Mouse (Mus musculus): ENCODE results near the gene Thbs4. TPM values are rescaled to one million over a fixed set of nuclear protein-coding genes. Genes with fewer than 3 reads are reported as not detected.

Gene Thbs4
- polyA plus RNA-seq, 2 experiments: 38.3 to 59.9 TPM

DNA sequence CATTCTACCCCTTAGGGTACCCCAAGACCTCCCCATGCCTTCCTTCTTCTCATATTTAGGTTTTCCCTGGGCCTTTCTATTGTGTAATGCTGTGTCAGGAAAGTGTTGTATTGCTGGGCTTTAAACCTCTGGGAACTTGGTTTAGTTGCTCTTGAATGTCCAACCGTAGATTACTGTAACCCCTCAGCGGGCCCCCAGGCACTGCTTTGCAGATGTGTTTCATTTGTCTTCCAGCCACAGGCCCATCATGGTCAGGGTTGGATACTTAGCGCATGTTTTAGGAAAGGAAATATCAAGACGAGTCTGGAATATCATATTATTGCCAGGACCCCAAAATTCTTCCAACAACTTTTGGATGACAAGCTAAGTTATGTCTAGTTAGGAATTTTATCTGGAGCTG lies 73.6 kb downstream of the Thbs4 start:
- ATAC-seq (ENCODE audit: low FRiP score, low read depth): no peak
- Histone ChIP-seq H3K4me2 (replicated peaks; ENCODE audit: low read depth, low read length, severe bottlenecking) (no peak overlapping the region), H3K9me3 (ENCODE audit: control insufficient read depth, low read length) (no peaks in the 10 kb centered on the region), H3K36me3 (ENCODE audit: control insufficient read depth, insufficient read depth, low read length) (no peaks in the 10 kb centered on the region), H3K27me3 (ENCODE audit: control insufficient read depth, insufficient read depth, low read length) (no peaks in the 10 kb centered on the region), H3K4me3 (replicated peaks; ENCODE audit: low read length) (no peak overlapping the region), H3K4me1 (ENCODE audit: control insufficient read depth, insufficient read depth, low read length) (no peaks in the 10 kb centered on the region), H3K27ac (replicated peaks; ENCODE audit: low read depth, low read length) (no peak overlapping the region), H3K9ac (ENCODE audit: low read depth, low read length, severe bottlenecking) (no peak overlapping the region)
- no peak for TF ChIP-seq POLR2A (IDR thresholded peaks at IDR 0.05; ENCODE audit: borderline replicate concordance, extremely low read depth, insufficient read depth, insufficient read length)
- no peak for DNase-seq (ENCODE audit: low spot score)
- 65% methylated on average over 4 of the region's 4 CpGs for WGBS

GRCm38 (mm10) chr13:92717851-92718665 lies 76.6 kb downstream of the Thbs4 start:
- no peak overlapping the region for H3K4me2 ChIP-seq (replicated peaks; ENCODE audit: low read depth, low read length, severe bottlenecking)
- TF ChIP-seq POLR2A (IDR thresholded peaks at IDR 0.05; ENCODE audit: borderline replicate concordance, extremely low read depth, insufficient read depth, insufficient read length): no peak
- ATAC-seq (ENCODE audit: low FRiP score, low read depth): no peak

GRCm38 (mm10) chr13:92712619-92713018 lies 82.0 kb downstream of the Thbs4 start:
- Histone ChIP-seq H3K4me1 (ENCODE audit: control insufficient read depth, insufficient read depth, low read length) (no peaks in the 10 kb centered on the region), H3K4me2 (replicated peaks; ENCODE audit: low read depth, low read length, severe bottlenecking) (no peak overlapping the region), H3K4me3 (replicated peaks; ENCODE audit: low read length) (no peak overlapping the region), H3K36me3 (ENCODE audit: control insufficient read depth, insufficient read depth, low read length) (no peaks in the 10 kb centered on the region), H3K27me3 (ENCODE audit: control insufficient read depth, insufficient read depth, low read length) (no peaks in the 10 kb centered on the region), H3K9me3 (ENCODE audit: control insufficient read depth, low read length) (no peaks in the 10 kb centered on the region), H3K27ac (replicated peaks; ENCODE audit: low read depth, low read length) (no peak overlapping the region), H3K9ac (ENCODE audit: low read depth, low read length, severe bottlenecking) (no peak overlapping the region)
- ATAC-seq (ENCODE audit: low FRiP score, low read depth) (no peak), DNase-seq (ENCODE audit: low spot score) (no peak)
- no peak for TF ChIP-seq POLR2A (IDR thresholded peaks at IDR 0.05; ENCODE audit: borderline replicate concordance, extremely low read depth, insufficient read depth, insufficient read length)
- 88% methylated on average over 4 of the region's 4 CpGs for WGBS

More at GRCm38 (mm10) chr13:92717851-92718665, 76.6 kb downstream of the Thbs4 start:
- H3K27ac ChIP-seq (replicated peaks; ENCODE audit: low read depth, low read length): no peak overlapping the region
- H3K9me3 ChIP-seq (ENCODE audit: control insufficient read depth, low read length): no peaks in the 10 kb centered on the region
- no peaks in the 10 kb centered on the region for H3K4me1 ChIP-seq (ENCODE audit: control insufficient read depth, insufficient read depth, low read length)
- WGBS: 89% methylated on average over 3 of the region's 3 CpGs
- H3K36me3 ChIP-seq (ENCODE audit: control insufficient read depth, insufficient read depth, low read length): no peaks in the 10 kb centered on the region
- no peak overlapping the region for H3K9ac ChIP-seq (ENCODE audit: low read depth, low read length, severe bottlenecking)
- H3K27me3 ChIP-seq (ENCODE audit: control insufficient read depth, insufficient read depth, low read length): no peaks in the 10 kb centered on the region
- no peak overlapping the region for H3K4me3 ChIP-seq (replicated peaks; ENCODE audit: low read length)
- DNase-seq (ENCODE audit: low spot score): no peak

GRCm38 (mm10) chr13:92711821-92712220 lies 82.8 kb downstream of the Thbs4 start:
- no peak for DNase-seq (ENCODE audit: low spot score)
- no peak for ATAC-seq (ENCODE audit: low FRiP score, low read depth)

DNA sequence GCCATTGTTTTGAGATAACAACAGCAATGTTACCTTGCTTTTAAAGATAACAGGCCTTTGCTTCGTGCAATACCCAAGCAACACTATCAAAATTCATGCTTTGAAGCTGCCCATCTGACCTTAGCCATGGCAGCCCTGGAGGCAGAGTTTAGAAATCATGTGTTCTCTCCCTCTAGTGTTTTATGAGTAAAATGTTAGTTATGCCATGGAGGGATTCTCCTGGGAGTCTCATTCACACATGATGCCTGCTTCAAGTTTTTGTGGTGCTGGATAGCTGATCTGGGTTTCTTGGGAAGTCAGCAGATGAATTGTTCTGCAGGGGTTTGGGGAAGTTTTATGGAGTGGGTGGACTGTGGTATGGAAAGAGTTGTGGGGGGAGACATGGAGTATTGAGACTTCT lies 84.3 kb downstream of the Thbs4 start:
- ATAC-seq (ENCODE audit: low FRiP score, low read depth) (no peak), DNase-seq (ENCODE audit: low spot score) (no peak)
- 0 out of 2 replicates have a peak, but pooled peaks cover 6% of the 10 kb centered on the region for H3K36me3 ChIP-seq (ENCODE audit: control insufficient read depth, insufficient read depth, low read length)
- H3K9ac ChIP-seq (ENCODE audit: low read depth, low read length, severe bottlenecking): no peak overlapping the region
- H3K9me3 ChIP-seq (ENCODE audit: control insufficient read depth, low read length): no peaks in the 10 kb centered on the region
- H3K4me2 ChIP-seq (replicated peaks; ENCODE audit: low read depth, low read length, severe bottlenecking): no peak overlapping the region
- TF ChIP-seq POLR2A (IDR thresholded peaks at IDR 0.05; ENCODE audit: borderline replicate concordance, extremely low read depth, insufficient read depth, insufficient read length): no peak
- no peak overlapping the region for H3K27ac ChIP-seq (replicated peaks; ENCODE audit: low read depth, low read length)
- WGBS: 82% methylated on average over 1 of the region's 1 CpGs
- H3K4me3 ChIP-seq (replicated peaks; ENCODE audit: low read length): no peak overlapping the region
- no peaks in the 10 kb centered on the region for H3K27me3 ChIP-seq (ENCODE audit: control insufficient read depth, insufficient read depth, low read length)
- no peaks in the 10 kb centered on the region for H3K4me1 ChIP-seq (ENCODE audit: control insufficient read depth, insufficient read depth, low read length)

More at GRCm38 (mm10) chr13:92711821-92712220, 82.8 kb downstream of the Thbs4 start:
- Histone ChIP-seq H3K4me3 (replicated peaks; ENCODE audit: low read length) (no peak overlapping the region), H3K27me3 (ENCODE audit: control insufficient read depth, insufficient read depth, low read length) (no peaks in the 10 kb centered on the region), H3K4me1 (ENCODE audit: control insufficient read depth, insufficient read depth, low read length) (no peaks in the 10 kb centered on the region), H3K9me3 (ENCODE audit: control insufficient read depth, low read length) (no peaks in the 10 kb centered on the region), H3K4me2 (replicated peaks; ENCODE audit: low read depth, low read length, severe bottlenecking) (no peak overlapping the region), H3K27ac (replicated peaks; ENCODE audit: low read depth, low read length) (no peak overlapping the region), H3K9ac (ENCODE audit: low read depth, low read length, severe bottlenecking) (no peak overlapping the region), H3K36me3 (ENCODE audit: control insufficient read depth, insufficient read depth, low read length) (no peaks in the 10 kb centered on the region)
- 79% methylated on average over 1 of the region's 1 CpGs for WGBS
- no peak for TF ChIP-seq POLR2A (IDR thresholded peaks at IDR 0.05; ENCODE audit: borderline replicate concordance, extremely low read depth, insufficient read depth, insufficient read length)

Data from limb, embryonic 14.5 days (tissue).